Mouse (Mus musculus) heart, embryonic 16.5 days (tissue): ENCODE results near the gene Cx3cr1. TPM values are rescaled to one million over a fixed set of nuclear protein-coding genes. Genes with fewer than 3 reads are reported as not detected.
A peak's percentile ranks its signal among the peaks of the same experiment; 100 is the strongest.

Experiments used
- ATAC-seq: fragments of 200-750 bp; cut with Nextera tagmentation; replicated peaks from 2 replicates; pipeline ENCODE4 v1.8.0; 2017; ENCODE audit warnings: moderate number of reproducible peaks; ENCODE audit not compliant: insufficient read depth, low FRiP score; ENCODE audit errors: extremely low read depth
- H3K27ac ChIP-seq: fragments of 300-500 bp; sonication (generic); 2 replicates; pipeline ENCODE4 v1.5.1; 2014; ENCODE audit warnings: mild to moderate bottlenecking, low read length, control low read depth, moderate library complexity
- H3K27me3 ChIP-seq: fragments of 300-500 bp; sonication (generic); 2 replicates; pipeline ENCODE4 v1.6.1; 2014; ENCODE audit warnings: low read length, mixed read lengths; ENCODE audit not compliant: control insufficient read depth, insufficient read depth
- H3K36me3 ChIP-seq: fragments of 300-500 bp; sonication (generic); 2 replicates; pipeline ENCODE4 v1.6.1; 2014; ENCODE audit not compliant: control insufficient read depth, insufficient read depth
- H3K4me1 ChIP-seq: fragments of 300-500 bp; sonication (generic); 2 replicates; pipeline ENCODE4 v1.6.1; 2014; ENCODE audit warnings: low read length, mixed read lengths; ENCODE audit not compliant: control insufficient read depth, insufficient read depth
- H3K4me2 ChIP-seq: fragments of 300-500 bp; sonication (generic); 2 replicates; pipeline ENCODE4 v1.6.1; 2014; ENCODE audit warnings: low read depth, mild to moderate bottlenecking, control low read depth, low read length
- H3K4me3 ChIP-seq: fragments of 300-500 bp; sonication (generic); 2 replicates; pipeline ENCODE4 v1.5.1; 2014; ENCODE audit warnings: mild to moderate bottlenecking, control low read depth, low read length
- H3K9ac ChIP-seq: fragments of 300-500 bp; sonication (generic); 2 replicates; pipeline ENCODE4 v1.6.1; 2014; ENCODE audit warnings: low read length, control low read depth
- H3K9me3 ChIP-seq: fragments of 300-500 bp; sonication (generic); replicated peaks from 2 replicates; pipeline ENCODE4 v1.6.1; 2016; ENCODE audit warnings: low read length; ENCODE audit not compliant: control insufficient read depth
- WGBS: fragments of 180-500 bp; shearing (Covaris S2); extraction: QIAGEN DNeasy Blood & Tissue Kit; methylation state at CpG from one replicate; pipeline ENCODE4 v1.1.7; 2014; 5-methylcytosine and 5-hydroxymethylcytosine counted together
- polyA plus RNA-seq: library from polyadenylated mRNA; unstranded; fragments of >200 nt; fragmentation: Nextera tagmentation; extraction: Ambion mirVana; gene quantifications from 2 replicates; pipeline ENCODE4 v1.2.1, GENCODE M21; 2015

Gene Cx3cr1
- polyA plus RNA-seq, 1 experiment from 2014 or later = 6.1 TPM

GRCm38 (mm10) chr9:119978811-119979441 lies 90.8 kb downstream of the Cx3cr1 start:
- Histone ChIP-seq H3K27me3 (no peaks in the 10 kb centered on the region), H3K4me2 (no peak overlapping the region; the same call in 1 of the 2 replicates), H3K4me3 (no peak overlapping the region), H3K27ac (peak overlapping the region; percentile 62), H3K4me1 (peaks cover 63% of the 10 kb centered on the region), H3K36me3 (peaks cover 8% of the 10 kb centered on the region), H3K9me3 (no peaks in the 10 kb centered on the region), H3K9ac (peak overlapping the region; percentile 29; the same call in 1 of the 2 replicates)
- WGBS = 68% methylated on average over 6 of the region's 6 CpGs
- ATAC-seq = no peak

- H3K27me3 ChIP-seq = no peaks in the 10 kb centered on the region
- no peak for ATAC-seq
- peak overlapping the region; percentile 62 for H3K27ac ChIP-seq
- H3K36me3 ChIP-seq = peaks cover 15% of the 10 kb centered on the region
- H3K4me2 ChIP-seq = peak overlapping the region; percentile 41
- H3K9me3 ChIP-seq = no peaks in the 10 kb centered on the region
- H3K4me3 ChIP-seq = peak overlapping the region; percentile 37
- H3K9ac ChIP-seq = peak overlapping the region; percentile 39
- peaks cover 62% of the 10 kb centered on the region for H3K4me1 ChIP-seq
- WGBS = 54% methylated on average over 9 of the region's 9 CpGs
Observed at GRCm38 (mm10) chr9:119978151-119978810, 91.4 kb downstream of the Cx3cr1 start.

GRCm38 (mm10) chr9:119977557-119978060 lies 92.1 kb downstream of the Cx3cr1 start:
- Histone ChIP-seq H3K36me3 (peaks cover 21% of the 10 kb centered on the region), H3K27me3 (no peaks in the 10 kb centered on the region), H3K9me3 (no peaks in the 10 kb centered on the region), H3K4me2 (peak overlapping the region; percentile 41), H3K4me3 (peak overlapping the region; percentile 37), H3K4me1 (peaks cover 61% of the 10 kb centered on the region), H3K27ac (peak overlapping the region; percentile 56), H3K9ac (peak overlapping the region; percentile 39)
- no peak for ATAC-seq
- 12% methylated on average over 5 of the region's 5 CpGs for WGBS

- Histone ChIP-seq H3K4me2 (peak overlapping the region; percentile 41), H3K9ac (peak overlapping the region; percentile 39; the same call in 1 of the 2 replicates), H3K4me1 (peaks cover 54% of the 10 kb centered on the region), H3K27me3 (no peaks in the 10 kb centered on the region), H3K4me3 (peak overlapping the region; percentile 37), H3K36me3 (peaks cover 27% of the 10 kb centered on the region), H3K9me3 (no peaks in the 10 kb centered on the region), H3K27ac (peak overlapping the region; percentile 56)
- no peak for ATAC-seq
- 20% methylated on average over 17 of the region's 17 CpGs for WGBS
Observed at GRCm38 (mm10) chr9:119976704-119977556, 92.7 kb downstream of the Cx3cr1 start.

GRCm38 (mm10) chr9:119975286-119975685 lies 94.4 kb downstream of the Cx3cr1 start:
- no peak for ATAC-seq
- H3K36me3 ChIP-seq = peaks cover 27% of the 10 kb centered on the region
- peaks cover 49% of the 10 kb centered on the region for H3K4me1 ChIP-seq
- H3K4me2 ChIP-seq = no peak overlapping the region
- 92% methylated on average over 4 of the region's 4 CpGs for WGBS
- H3K4me3 ChIP-seq = no peak overlapping the region
- no peak overlapping the region for H3K27ac ChIP-seq
- no peaks in the 10 kb centered on the region for H3K27me3 ChIP-seq
- no peak overlapping the region for H3K9ac ChIP-seq
- H3K9me3 ChIP-seq = no peaks in the 10 kb centered on the region

GRCm38 (mm10) chr9:119974609-119975008 lies 95.1 kb downstream of the Cx3cr1 start:
- WGBS = 76% methylated on average over 5 of the region's 5 CpGs
- ATAC-seq = no peak
- no peaks in the 10 kb centered on the region for H3K9me3 ChIP-seq
- H3K4me1 ChIP-seq = peaks cover 49% of the 10 kb centered on the region
- H3K9ac ChIP-seq = no peak overlapping the region
- H3K27ac ChIP-seq = no peak overlapping the region
- no peak overlapping the region for H3K4me3 ChIP-seq
- no peak overlapping the region for H3K4me2 ChIP-seq
- no peaks in the 10 kb centered on the region for H3K27me3 ChIP-seq
- peaks cover 27% of the 10 kb centered on the region for H3K36me3 ChIP-seq

- Histone ChIP-seq H3K4me2 (no peak overlapping the region), H3K36me3 (peaks cover 27% of the 10 kb centered on the region), H3K27ac (no peak overlapping the region), H3K4me3 (no peak overlapping the region), H3K27me3 (no peaks in the 10 kb centered on the region), H3K9ac (no peak overlapping the region), H3K4me1 (peaks cover 47% of the 10 kb centered on the region), H3K9me3 (no peaks in the 10 kb centered on the region)
- 92% methylated on average over 27 of the region's 27 CpGs for WGBS
- ATAC-seq = no peak
Observed at GRCm38 (mm10) chr9:119973869-119974520, 95.7 kb downstream of the Cx3cr1 start.

GRCm38 (mm10) chr9:119973281-119973680 lies 96.4 kb downstream of the Cx3cr1 start:
- Histone ChIP-seq H3K9ac (no peak overlapping the region), H3K4me3 (no peak overlapping the region), H3K27me3 (no peaks in the 10 kb centered on the region), H3K9me3 (no peaks in the 10 kb centered on the region), H3K27ac (no peak overlapping the region), H3K4me2 (no peak overlapping the region), H3K4me1 (peaks cover 41% of the 10 kb centered on the region), H3K36me3 (peaks cover 27% of the 10 kb centered on the region)
- ATAC-seq = no peak
- WGBS = 87% methylated on average over 23 of the region's 23 CpGs
